Mouse (Mus musculus) midbrain, postnatal 0 days (tissue): ENCODE measurements at regions not wholly inside any gene's neighbourhood (a gene's known extent, or its start where the extent isn't known, plus 50 kb on each side); places are given as distances from the start of the nearest gene placed in this dataset.

Experiments used
- ATAC-seq: fragments of 200-750 bp; cut with Nextera tagmentation; 2 replicates; pipeline ENCODE4 v1.8.0; 2017; ENCODE audit warnings: moderate number of reproducible peaks, mild to moderate bottlenecking, moderate TSS enrichment, moderate library complexity; ENCODE audit not compliant: low FRiP score
- DNase-seq: peaks from one replicate; pipeline ENCODE4 v3.0.0-alpha.2; 2015; ENCODE audit warnings: low spot score
- H3K27ac ChIP-seq: fragments of 300-500 bp; sonication (generic); 2 replicates; pipeline ENCODE4 v1.5.1; 2014; ENCODE audit warnings: low read depth, mild to moderate bottlenecking, low read length, mixed read lengths
- H3K27me3 ChIP-seq: fragments of 300-500 bp; sonication (generic); 2 replicates; pipeline ENCODE4 v1.6.1; 2014; ENCODE audit warnings: low read length, control low read depth, mixed read lengths; ENCODE audit not compliant: insufficient read depth
- H3K36me3 ChIP-seq: fragments of 300-500 bp; sonication (generic); 2 replicates; pipeline ENCODE4 v1.6.1; 2014; ENCODE audit warnings: low read length, control low read depth, mixed read lengths; ENCODE audit not compliant: insufficient read depth
- H3K4me1 ChIP-seq: fragments of 300-500 bp; sonication (generic); 2 replicates; pipeline ENCODE4 v1.6.1; 2014; ENCODE audit warnings: mild to moderate bottlenecking, control low read depth, antibody characterized with exemption, low read length, mixed read lengths; ENCODE audit not compliant: insufficient read depth
- H3K4me2 ChIP-seq: fragments of 300-500 bp; sonication (generic); 2 replicates; pipeline ENCODE4 v1.6.1; 2014; ENCODE audit warnings: low read depth, mild to moderate bottlenecking, low read length, mixed read lengths; ENCODE audit not compliant: poor library complexity, severe bottlenecking
- H3K4me3 ChIP-seq: fragments of 300-500 bp; sonication (generic); 2 replicates; pipeline ENCODE4 v1.5.1; 2014; ENCODE audit warnings: low read depth, mild to moderate bottlenecking, low read length, moderate library complexity
- H3K9ac ChIP-seq: fragments of 300-500 bp; sonication (generic); replicated peaks from 2 replicates; pipeline ENCODE4 v1.6.1; 2014; ENCODE audit warnings: mild to moderate bottlenecking, low read length, moderate library complexity, mixed read lengths; ENCODE audit not compliant: poor library complexity, severe bottlenecking
- H3K9me3 ChIP-seq: fragments of 300-500 bp; sonication (generic); 2 replicates; pipeline ENCODE4 v1.6.1; 2016; ENCODE audit warnings: low read length, control low read depth
- CTCF ChIP-seq: IDR thresholded peaks from 2 replicates; pipeline ENCODE4 v1.5.1; 2016; ENCODE audit warnings: antibody characterized with exemption, mild to moderate bottlenecking
- WGBS: fragments of 180-500 bp; shearing (Covaris S2); extraction: QIAGEN DNeasy Blood & Tissue Kit; methylation state at CpG from one replicate; pipeline ENCODE4 v1.1.7; 2014; 5-methylcytosine and 5-hydroxymethylcytosine counted together

DNA sequence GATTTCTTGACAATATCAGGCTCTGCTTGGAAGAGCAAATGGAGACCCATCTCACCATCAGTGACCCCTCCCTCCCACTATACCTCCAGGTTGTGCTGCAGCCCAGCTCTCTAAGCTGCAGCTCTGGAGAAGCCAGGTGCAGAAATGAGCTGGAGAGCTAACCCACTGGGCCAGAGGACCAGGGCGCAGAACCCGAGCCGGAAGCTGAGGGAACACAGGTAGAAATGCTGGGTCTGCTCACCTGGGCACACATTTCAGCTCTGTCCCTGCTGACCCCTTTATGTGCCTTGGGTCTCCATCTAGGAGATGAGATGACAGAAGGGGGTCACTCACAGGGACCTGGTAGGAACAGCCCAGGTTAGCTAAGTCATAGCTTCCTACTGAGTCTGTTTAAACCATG, 92.0 kb downstream of the Cops8 start:
- Histone ChIP-seq H3K4me2 (no peak overlapping the region), H3K27me3 (no peaks in the 10 kb centered on the region), H3K9ac (no peak overlapping the region), H3K4me1 (no peaks in the 10 kb centered on the region), H3K4me3 (no peak overlapping the region), H3K27ac (no peak overlapping the region), H3K36me3 (no peaks in the 10 kb centered on the region), H3K9me3 (no peaks in the 10 kb centered on the region)
- ATAC-seq (no peak), DNase-seq (no peak)
- TF ChIP-seq CTCF, result no peak
- 96% methylated on average over 3 of the region's 3 CpGs for WGBS

- H3K9me3 ChIP-seq, result no peaks in the 10 kb centered on the region
- no peaks in the 10 kb centered on the region for H3K36me3 ChIP-seq
- no peak for TF ChIP-seq CTCF
- H3K4me3 ChIP-seq, result no peak overlapping the region
- no peak for ATAC-seq
- no peak for DNase-seq
- no peaks in the 10 kb centered on the region for H3K4me1 ChIP-seq
- H3K9ac ChIP-seq, result no peak overlapping the region
- H3K27ac ChIP-seq, result no peak overlapping the region
- no peaks in the 10 kb centered on the region for H3K27me3 ChIP-seq
- no peak overlapping the region for H3K4me2 ChIP-seq
- WGBS, result 83% methylated on average over 10 of the region's 10 CpGs
Measured at GRCm38 (mm10) chr1:90695166-90695749, 92.5 kb downstream of the Cops8 start.

DNA sequence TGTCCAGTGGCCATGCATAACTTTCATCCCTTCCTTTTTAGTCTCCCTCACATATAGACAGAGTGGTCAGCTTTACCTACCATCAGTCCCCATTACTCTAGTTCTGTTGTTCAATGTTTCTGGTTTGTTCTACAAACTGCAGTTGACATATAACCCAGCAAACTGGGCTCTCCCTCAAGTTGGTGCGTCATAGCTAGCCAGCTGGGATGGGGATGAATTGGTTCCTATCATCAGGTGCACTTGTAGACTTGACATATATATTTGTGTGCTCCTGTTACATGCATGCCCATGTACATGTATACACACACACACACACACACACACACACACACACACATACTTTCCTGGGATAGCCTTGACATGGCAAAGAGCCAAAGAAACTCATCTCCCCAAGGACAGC, 93.2 kb downstream of the Cops8 start:
- no peak for DNase-seq
- 97% methylated on average over 1 of the region's 1 CpGs for WGBS

DNA sequence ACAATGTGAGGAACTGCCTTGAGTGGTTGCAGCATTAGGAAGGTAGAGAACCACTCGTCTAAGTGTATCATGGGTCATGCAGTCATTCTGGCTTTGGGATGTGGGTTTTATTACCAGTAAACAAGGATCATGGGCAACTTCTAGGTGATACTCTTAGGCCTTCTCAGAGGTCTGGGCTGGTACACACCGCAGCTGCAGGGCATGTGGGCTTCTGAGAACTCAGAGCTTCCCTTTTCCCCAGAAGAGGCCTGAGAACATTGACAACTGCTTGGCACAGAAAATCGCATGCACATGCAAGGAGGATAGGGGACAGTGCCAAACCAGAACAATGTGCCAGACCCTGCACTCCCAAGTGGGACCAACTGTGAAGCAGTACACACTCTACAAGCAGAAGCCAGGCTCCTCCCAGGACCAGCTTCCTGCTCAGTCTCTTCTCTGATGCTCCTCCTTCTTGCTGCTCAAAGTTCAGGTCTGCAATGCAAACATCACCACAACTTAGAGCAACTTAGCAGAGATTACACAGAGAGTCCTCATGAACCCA, 94.3 kb downstream of the Cops8 start:
- no peak overlapping the region for H3K27ac ChIP-seq
- H3K4me2 ChIP-seq, result no peak overlapping the region
- no peaks in the 10 kb centered on the region for H3K27me3 ChIP-seq
- ATAC-seq (no peak), DNase-seq (no peak)
- H3K4me1 ChIP-seq, result no peaks in the 10 kb centered on the region
- WGBS, result 94% methylated on average over 3 of the region's 3 CpGs
- H3K9ac ChIP-seq, result no peak overlapping the region
- no peaks in the 10 kb centered on the region for H3K9me3 ChIP-seq
- TF ChIP-seq CTCF, result no peak
- no peaks in the 10 kb centered on the region for H3K36me3 ChIP-seq
- H3K4me3 ChIP-seq, result no peak overlapping the region

More for the DNA sequence above, 93.2 kb downstream of the Cops8 start:
- Histone ChIP-seq H3K4me3 (no peak overlapping the region), H3K27me3 (no peaks in the 10 kb centered on the region), H3K9ac (no peak overlapping the region), H3K9me3 (no peaks in the 10 kb centered on the region), H3K36me3 (no peaks in the 10 kb centered on the region), H3K27ac (no peak overlapping the region), H3K4me1 (no peaks in the 10 kb centered on the region), H3K4me2 (no peak overlapping the region)
- no peak for ATAC-seq
- no peak for TF ChIP-seq CTCF

- no peak for ATAC-seq
- DNase-seq, result no peak
- Histone ChIP-seq H3K4me3 (no peak overlapping the region), H3K9me3 (no peaks in the 10 kb centered on the region), H3K27ac (no peak overlapping the region), H3K4me2 (no peak overlapping the region), H3K27me3 (no peaks in the 10 kb centered on the region), H3K4me1 (no peaks in the 10 kb centered on the region), H3K9ac (no peak overlapping the region), H3K36me3 (no peaks in the 10 kb centered on the region)
- WGBS, result 94% methylated on average over 2 of the region's 2 CpGs
- TF ChIP-seq CTCF, result no peak
Measured at GRCm38 (mm10) chr1:90698618-90699017, 95.8 kb downstream of the Cops8 start.

- no peak for TF ChIP-seq CTCF
- Histone ChIP-seq H3K4me2 (no peak overlapping the region), H3K27me3 (no peaks in the 10 kb centered on the region), H3K4me1 (no peaks in the 10 kb centered on the region), H3K36me3 (no peaks in the 10 kb centered on the region), H3K4me3 (no peak overlapping the region), H3K27ac (no peak overlapping the region), H3K9ac (no peak overlapping the region), H3K9me3 (no peaks in the 10 kb centered on the region)
- DNase-seq (no peak), ATAC-seq (no peak)
- 25% methylated on average over 1 of the region's 1 CpGs for WGBS
Measured at GRCm38 (mm10) chr1:90701756-90702155, 99.0 kb downstream of the Cops8 start.
